Mouse (Mus musculus) frontal cortex, adult 2 months (tissue): Measurements from ENCODE around the gene Prcd. TPM values are rescaled to one million over a fixed set of nuclear protein-coding genes. Genes with fewer than 3 reads are reported as not detected.

ENCODE experiments used
- DNase-seq, 2 experiments: peaks; one replicate each; pipeline ENCODE4 v3.0.0; 2022; ENCODE audit warnings: low spot score in 1 of 2; ENCODE audit errors: extremely low spot score in 1 of 2
- polyA plus RNA-seq: library from polyadenylated mRNA; depleted of rRNA; stranded (reverse); fragments of >200 nt; gene quantifications from 2 replicates; pipeline ENCODE4 v1.2.3, GENCODE M21; 2012

The Prcd gene
- polyA plus RNA-seq, 1 experiment = 6.4 TPM

DNA sequence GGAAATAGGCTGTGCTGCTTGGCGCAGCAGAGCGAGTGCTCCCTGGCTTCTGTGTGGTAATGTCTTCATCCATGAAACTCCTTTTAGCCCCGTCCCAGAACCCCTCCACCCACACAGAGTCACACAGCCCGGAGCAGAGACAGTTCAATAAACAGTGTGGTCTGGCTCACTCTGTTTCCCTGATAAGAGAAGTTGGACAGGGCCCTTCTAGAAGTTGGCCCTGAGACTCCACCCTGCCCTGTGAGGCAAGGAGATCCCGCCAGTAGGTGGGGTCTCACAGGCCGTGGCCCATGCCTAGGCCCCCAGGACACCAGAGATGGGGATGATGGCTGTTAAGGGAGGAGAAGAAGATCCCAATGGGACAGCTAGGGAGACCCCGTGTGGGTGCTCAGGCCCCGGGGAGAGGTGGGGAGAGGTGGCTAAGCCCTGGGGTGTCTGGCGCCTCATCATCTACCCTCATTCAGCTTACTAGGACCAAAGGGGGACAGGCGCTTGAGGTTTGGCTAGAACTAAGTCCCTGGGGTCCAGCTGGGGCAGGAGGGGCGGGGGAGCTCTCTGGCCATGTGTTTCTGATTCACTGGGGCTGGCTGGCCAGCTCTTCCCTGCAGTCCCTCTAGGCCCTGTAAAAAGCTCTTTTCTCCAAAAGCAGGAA lies 5.9 kb upstream of the Prcd start:
- no peak for DNase-seq

DNA sequence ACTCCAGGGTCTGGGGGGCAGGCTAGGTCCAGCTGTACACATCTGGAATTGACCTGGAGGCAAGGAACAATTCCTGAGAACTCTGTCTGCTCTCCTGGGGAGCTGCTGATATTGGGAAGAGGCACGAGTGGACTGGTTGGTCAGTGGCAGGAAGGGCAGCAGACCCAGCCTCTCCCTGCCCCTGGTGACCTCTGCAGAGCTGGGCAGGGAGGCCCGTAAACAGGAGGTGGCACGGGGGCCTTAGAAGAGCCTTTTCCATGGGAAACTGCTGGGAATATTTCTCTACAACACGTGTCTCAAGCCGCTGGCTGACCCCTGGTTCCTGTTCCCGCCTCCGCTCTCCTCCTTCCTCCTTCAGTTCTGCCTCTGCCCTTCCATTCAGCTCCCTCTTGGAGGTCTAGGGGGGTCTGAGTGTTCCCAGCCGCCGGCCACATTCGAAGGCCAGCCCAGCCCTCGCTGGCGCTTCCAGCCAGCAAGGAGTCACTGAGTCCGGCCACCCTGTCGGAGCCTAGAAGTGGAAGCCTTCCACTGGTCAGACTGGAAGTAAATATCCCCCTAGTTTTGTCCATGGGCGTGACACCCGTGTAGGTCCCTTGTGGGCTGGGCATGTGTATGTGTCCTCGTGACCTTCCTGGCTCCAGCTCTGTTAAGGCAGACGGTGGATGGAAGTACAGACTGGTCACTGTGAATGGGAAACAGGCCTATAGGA lies 5.0 kb upstream of the Prcd start:
- DNase-seq = no peak

- no peak for DNase-seq
Observed at GRCm38 (mm10) chr11:116648976-116649375, 4.4 kb upstream of the Prcd start.

DNA sequence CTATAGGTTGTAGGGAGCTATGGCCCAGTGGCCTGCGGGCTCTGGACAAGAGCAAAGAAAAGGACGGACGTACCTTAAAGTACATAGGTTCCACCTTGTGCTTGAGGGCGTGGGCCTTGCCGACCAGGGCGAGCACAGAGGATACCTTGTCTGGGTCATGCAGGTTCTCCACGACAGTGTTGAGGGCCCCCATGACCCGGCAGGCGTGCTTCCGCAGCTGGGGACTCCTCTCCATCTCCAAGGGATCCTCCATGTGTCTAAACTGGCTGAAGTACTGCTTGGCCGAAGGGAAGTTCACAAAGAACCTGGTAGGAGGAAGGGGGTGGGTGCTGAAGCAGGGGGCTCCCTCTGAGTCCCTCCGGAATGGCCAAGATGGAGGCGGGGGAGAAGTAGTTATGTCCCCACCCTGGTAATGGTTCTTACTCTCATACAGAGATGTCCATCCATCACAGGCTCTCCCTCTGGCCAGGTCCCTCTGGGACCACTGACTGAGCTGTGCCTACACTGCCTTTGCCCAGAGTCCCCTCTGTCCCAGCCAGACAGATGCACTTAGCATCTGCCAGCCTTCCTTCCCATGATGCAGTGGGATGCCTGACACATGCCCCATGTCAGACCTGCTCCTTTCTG lies 3.5 kb upstream of the Prcd start:
- no peak for DNase-seq

DNA sequence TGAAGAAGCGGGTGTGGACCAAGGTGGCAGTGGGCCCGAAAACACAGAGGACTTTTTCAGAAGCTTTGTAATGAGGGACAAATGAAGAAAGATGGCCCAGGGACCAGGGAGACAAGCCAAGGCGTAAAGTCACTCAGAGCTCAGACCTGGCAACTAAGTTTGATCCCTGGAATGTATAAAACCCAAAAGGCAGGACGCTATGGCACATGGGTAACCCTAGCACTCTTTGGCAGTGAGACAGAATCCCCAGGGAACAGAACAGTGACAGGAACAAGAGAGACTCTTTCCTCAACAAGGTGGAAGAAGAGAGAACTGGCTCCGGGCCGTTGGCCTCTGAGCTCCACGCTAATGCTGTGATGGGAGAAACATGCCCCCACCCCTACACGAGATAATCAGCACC lies 2.5 kb upstream of the Prcd start:
- no peak for DNase-seq

DNA sequence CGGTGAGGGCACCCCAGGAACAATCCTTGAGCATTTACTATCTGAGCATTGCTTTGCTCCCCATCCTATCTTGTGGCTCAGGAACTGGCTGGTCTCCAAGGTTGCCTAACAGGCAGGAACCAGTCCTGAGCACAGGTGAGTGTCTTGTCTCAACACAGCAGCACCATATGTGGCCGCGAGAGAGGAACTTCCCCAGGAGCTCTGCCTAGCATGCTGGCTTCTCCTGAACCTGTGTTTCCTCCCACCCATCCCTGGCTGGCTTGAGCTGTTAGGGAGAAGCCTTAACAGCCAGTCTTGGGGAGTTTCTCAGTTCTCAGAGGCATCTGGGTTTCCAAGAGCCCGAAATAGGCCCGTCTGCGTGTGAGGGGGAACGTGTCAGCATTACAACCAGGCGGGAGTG lies 2.0 kb upstream of the Prcd start:
- peak in 1 of 2 experiments; percentile 80 for DNase-seq

GRCm38 (mm10) chr11:116652330-116653098 lies 820 bp upstream of the Prcd start:
- no peak for DNase-seq

DNA sequence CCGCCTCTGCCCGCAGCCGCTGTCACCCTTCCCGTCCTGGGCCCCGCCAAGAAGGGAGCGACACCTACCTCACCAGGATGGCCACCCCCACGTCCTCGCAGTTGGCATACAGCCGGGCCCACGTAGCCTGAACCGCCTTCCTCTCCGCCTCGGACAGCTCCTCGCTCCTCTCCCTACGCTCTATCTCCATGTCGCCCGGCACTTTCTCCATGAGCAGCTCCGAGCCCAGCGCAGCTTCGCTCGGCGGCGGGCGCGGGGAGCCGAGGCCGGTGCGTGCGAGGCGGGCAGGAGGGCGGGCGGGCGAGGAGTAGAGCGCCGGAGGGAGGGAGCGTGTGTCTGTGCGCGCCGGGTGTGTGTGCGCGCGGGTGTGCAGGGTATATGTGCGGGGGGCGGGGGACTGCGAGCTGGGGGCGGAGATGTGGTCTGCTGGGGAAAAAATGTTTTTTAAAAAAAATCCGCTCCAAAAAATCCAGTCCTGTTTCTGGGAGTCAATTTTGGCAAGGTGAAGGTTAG lies 431 bp downstream of the Prcd start:
- peak in 1 of 2 experiments; percentile 61 for DNase-seq

- DNase-seq = no peak
Observed at GRCm38 (mm10) chr11:116654255-116654821, 1.0 kb downstream of the Prcd start, which contains the start of gene Cygb. TSS of gene Cygb (minus strand) at chr11:116654313.

DNA sequence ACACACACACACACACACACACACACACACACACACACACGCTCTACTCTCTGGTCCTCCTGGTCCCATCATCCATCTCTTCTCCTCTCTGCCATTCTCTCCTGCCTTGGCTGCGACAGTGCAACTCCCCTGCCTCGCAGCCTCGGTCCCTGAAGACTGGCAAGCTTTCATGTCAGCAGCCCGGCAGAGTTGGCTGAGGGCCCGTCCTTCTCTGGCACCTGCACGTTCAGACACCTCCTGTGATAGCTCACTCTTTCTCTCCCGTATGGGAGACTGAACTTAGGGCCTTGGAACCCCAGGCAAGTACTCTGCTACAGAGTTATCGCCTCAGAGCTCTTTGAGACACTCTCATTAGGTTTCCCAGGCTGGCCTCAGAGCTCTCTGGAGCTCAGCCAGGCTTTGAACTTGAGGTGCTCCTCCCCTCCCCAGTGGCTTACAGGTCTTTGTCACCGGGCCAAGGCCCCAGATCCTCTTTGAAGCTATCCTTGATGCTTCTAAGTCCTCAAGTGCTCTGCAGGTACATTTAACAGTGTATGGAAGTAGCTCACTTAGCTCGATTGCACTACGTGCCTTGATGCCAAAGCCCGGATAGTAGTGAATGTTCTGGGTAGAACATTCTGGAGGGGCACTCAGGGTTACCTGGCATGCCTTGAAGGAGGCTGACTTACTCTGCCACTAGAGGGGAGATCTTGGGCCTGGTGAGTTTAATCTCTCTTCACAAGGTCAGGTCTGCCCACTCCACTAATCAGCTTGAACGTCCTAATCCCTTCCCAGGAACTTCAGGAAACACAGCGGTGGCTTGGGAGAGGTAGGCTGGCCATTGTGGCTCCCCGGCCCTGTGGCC lies 3.2 kb downstream of the Prcd start:
- no peak for DNase-seq

GRCm38 (mm10) chr11:116657311-116658223 lies 4.2 kb downstream of the Prcd start:
- DNase-seq = peak; percentile 89 to 92

GRCm38 (mm10) chr11:116658238-116658637 lies 4.9 kb downstream of the Prcd start:
- DNase-seq = no peak

GRCm38 (mm10) chr11:116659027-116659621 lies 5.8 kb downstream of the Prcd start:
- no peak for DNase-seq

GRCm38 (mm10) chr11:116660181-116660580 lies 6.8 kb downstream of the Prcd start:
- no peak for DNase-seq

DNA sequence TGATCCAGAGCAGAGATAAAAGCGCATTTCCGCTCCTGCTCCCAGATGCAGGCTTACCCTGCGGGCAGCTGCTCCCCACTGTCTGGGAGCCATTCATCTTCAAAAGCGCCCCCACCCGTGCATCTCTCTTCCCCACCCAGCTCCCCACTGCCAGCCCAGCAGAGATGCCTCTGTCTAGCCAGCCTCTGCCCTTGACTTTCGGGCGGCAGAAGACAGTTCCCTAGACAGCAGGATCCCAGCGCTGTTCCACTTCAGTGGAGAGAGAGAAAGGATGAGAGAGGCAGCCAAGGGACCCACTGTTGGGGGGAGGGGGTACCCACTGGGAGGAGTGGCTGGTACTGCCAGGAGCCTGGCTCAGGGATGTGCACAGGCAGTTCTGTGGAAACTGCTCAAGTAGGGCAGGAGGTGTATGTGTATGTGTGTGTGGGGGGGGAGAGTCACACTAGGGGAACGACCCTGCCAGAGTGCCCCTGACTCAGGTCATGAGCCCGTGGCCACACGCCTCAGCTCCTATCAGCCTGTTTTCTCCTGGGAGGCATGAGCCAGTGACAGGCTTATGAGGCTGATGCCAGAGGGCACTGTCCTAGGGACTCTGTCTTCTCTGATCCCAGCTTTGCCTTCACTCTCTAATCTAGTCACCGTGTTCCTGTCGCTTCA lies 8.1 kb downstream of the Prcd start:
- DNase-seq = no peak

DNA sequence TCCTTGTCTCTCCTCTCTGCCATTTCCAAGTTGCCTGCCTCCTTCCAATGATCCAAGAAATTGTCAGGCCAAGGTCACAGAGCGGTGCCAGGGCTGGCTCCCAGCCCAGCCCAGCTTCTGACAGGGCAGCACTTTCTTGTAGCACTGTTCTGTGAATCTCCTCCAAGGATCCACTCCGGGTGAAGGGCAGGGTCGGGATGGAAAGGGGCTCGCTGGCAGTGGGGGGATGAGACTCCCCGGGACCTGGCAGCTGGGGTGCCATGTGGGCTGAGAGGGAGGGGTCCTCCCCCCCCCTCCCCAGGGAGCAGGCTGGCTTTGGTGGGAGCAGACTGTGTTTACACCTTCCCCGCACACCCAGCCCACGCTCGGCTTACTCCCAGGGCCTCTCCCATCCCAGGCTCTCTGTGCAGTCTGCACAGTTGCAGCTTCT lies 8.6 kb downstream of the Prcd start:
- DNase-seq = peak in 1 of 2 experiments; percentile 59

DNA sequence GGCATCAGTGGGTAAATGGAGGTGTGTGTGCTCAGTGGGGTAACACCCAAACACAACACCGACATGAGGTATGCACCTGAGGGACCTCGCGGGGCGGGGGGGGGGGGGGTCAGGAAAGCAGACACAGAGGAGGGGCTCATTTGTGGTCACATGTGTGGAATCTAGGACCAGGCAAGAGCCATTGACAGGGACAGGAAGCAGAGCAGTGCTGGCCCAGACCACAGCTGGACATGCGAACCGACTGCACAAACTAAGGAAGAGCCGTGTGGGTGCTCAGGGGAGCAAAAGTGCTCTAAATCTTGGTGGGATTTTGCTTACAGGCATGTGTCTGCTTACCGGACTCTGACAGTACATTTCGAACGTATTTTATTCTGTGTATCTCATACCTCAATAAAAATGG lies 12.0 kb downstream of the Prcd start:
- DNase-seq = no peak

DNA sequence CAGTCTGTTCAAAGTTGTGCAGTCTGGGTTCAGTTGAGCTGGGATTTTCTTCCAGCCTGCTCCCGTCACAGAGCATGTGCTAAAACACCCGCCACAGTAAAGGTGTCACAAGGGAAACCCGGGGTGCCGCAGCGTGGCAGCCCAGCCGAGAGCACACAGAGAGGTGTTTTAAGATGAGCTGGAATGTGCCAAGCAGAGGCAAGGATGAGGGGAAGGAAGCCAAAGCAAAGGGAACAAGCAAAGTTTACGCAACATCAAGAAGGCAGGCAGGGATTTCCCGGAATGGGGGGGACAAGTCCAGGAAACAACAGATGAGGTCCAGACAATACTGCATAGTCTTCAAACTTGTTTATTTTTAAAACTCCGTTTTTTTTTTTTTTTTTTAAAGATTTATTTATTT lies 13.2 kb downstream of the Prcd start:
- no peak for DNase-seq
